Mouse (Mus musculus): Measurements from ENCODE around the gene Arhgap9.

GRCm38 (mm10) chr10:127360714-127361113, 39.0 kb downstream of the Arhgap9 start:
- TF ChIP-seq CTCF (IDR thresholded peaks at IDR 0.05; ENCODE audit: extremely low read depth, insufficient read length, insufficient replicate concordance, low read depth, low read length) (no peak), POLR2A (IDR thresholded peaks at IDR 0.05; ENCODE audit: low read depth, low read length) (no peak)

All from small intestine, adult 2 months (tissue).